Mouse (Mus musculus): ENCODE results near the gene Wdr26.

DNA sequence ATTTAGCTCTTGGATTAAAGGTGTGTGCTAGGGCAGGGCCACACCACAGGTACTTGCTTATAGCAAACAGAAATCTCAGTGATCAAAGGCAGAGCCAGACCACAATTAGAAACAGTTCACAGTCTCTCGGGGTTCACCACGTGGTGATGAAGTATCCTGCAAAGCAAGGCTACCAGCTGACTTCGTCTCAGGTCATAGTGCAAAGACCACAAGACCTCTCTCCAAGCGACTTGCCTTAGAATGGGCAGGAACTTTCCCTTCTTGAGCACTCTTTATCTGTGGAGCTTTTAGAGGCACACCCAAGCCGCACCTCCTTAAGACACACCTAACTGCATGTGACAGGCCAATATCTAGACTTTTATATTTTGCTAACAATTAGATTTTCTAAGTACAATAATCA lies 63.3 kb downstream of the Wdr26 start:
- TF ChIP-seq CTCF (IDR thresholded peaks at IDR 0.05; ENCODE audit: low read depth, low read length) (no peak), POLR2A (IDR thresholded peaks at IDR 0.05; ENCODE audit: extremely low read depth, insufficient read depth, low read length) (no peak)

Data from liver, adult 2 months (tissue).